Mouse (Mus musculus) E14TG2a.4 (cell line): Measurements from ENCODE around the gene Setd7.

Experiments
- H3K27me3 ChIP-seq: 2 replicates; pipeline ENCODE4 v1.6.1; 2014; ENCODE audit warnings: low read length, control low read depth; ENCODE audit not compliant: insufficient read depth
- H3K36me3 ChIP-seq: 2 replicates; pipeline ENCODE4 v1.6.1; 2014; ENCODE audit warnings: low read length, control low read depth; ENCODE audit not compliant: insufficient read depth
- H3K4me1 ChIP-seq: replicated peaks from 2 replicates; pipeline ENCODE4 v1.6.1; 2014; ENCODE audit warnings: low read depth, low read length, control low read depth
- H3K4me3 ChIP-seq: replicated peaks from 2 replicates; pipeline ENCODE4 v1.5.1; 2014; ENCODE audit warnings: mild to moderate bottlenecking, low read length
- H3K9me3 ChIP-seq: 2 replicates; pipeline ENCODE4 v1.6.1; 2014; ENCODE audit warnings: low read length, control low read depth
- CTCF ChIP-seq: conservative IDR thresholded peaks from 2 replicates; pipeline ENCODE4 v1.5.1; 2014; ENCODE audit warnings: low read length
- NANOG ChIP-seq: IDR thresholded peaks from 2 replicates; pipeline ENCODE4 v1.6.1; 2014; ENCODE audit warnings: borderline replicate concordance, low read length, mixed read lengths
- POU5F1 ChIP-seq: IDR thresholded peaks from 2 replicates; pipeline ENCODE4 v1.6.1; 2014; ENCODE audit warnings: low read length, borderline replicate concordance

Gene Setd7

GRCm38 (mm10) chr3:51511983-51512382 is 48.7 kb downstream of the Setd7 start:
- peaks cover 4% of the 10 kb centered on the region; the same call in 1 of the 2 replicates for H3K27me3 ChIP-seq
- TF ChIP-seq POU5F1: no peak
- no peak for TF ChIP-seq NANOG
- no peak for TF ChIP-seq CTCF
- H3K36me3 ChIP-seq: no peaks in the 10 kb centered on the region
- H3K9me3 ChIP-seq: peaks cover 2% of the 10 kb centered on the region; the same call in 1 of the 2 replicates
- H3K4me1 ChIP-seq: no peaks in the 10 kb centered on the region
- H3K4me3 ChIP-seq: no peak overlapping the region

GRCm38 (mm10) chr3:51510903-51511302 is 49.8 kb downstream of the Setd7 start:
- Histone ChIP-seq H3K36me3 (no peaks in the 10 kb centered on the region), H3K27me3 (peaks cover 5% of the 10 kb centered on the region; the same call in 1 of the 2 replicates), H3K4me3 (no peak overlapping the region), H3K4me1 (no peaks in the 10 kb centered on the region), H3K9me3 (peaks cover 2% of the 10 kb centered on the region; the same call in 1 of the 2 replicates)
- TF ChIP-seq CTCF: peak; percentile 81
- TF ChIP-seq NANOG: no peak

GRCm38 (mm10) chr3:51505465-51505864 is 55.2 kb downstream of the Setd7 start:
- H3K4me3 ChIP-seq: peak overlapping the region; percentile 48
- no peaks in the 10 kb centered on the region for H3K36me3 ChIP-seq
- peaks cover 3% of the 10 kb centered on the region; the same call in 1 of the 2 replicates for H3K4me1 ChIP-seq
- TF ChIP-seq NANOG: no peak
- no peaks in the 10 kb centered on the region for H3K9me3 ChIP-seq
- H3K27me3 ChIP-seq: peaks cover 13% of the 10 kb centered on the region; the same call in 1 of the 2 replicates

DNA sequence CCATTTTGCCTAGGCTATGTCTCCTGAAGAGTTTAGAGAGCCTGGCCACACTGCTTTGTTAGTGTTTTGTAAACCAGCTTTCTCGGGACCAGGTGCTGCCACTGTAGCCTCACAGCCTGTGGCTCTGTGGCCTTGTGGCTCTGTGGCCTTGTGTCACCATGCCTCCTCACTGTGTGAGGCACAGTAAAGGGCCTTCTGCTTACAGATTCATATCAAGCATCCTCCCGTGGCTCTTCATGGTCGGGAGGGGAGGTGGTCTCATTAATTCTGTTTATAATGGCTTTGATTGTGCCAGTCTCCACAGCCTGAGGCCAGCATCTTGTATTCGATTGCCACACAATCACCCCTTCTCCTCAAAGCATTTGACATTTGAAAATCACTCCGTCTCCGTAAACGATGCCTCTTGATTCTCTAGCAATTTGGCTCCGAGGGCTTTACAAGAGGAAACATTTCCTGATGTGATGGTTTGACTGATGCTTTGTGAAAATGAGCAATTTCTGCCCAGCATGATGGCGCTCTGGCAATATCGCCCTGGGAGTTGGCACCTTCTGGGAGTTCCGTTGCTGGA is 56.2 kb downstream of the Setd7 start:
- Histone ChIP-seq H3K36me3 (no peaks in the 10 kb centered on the region), H3K27me3 (peaks cover 13% of the 10 kb centered on the region; the same call in 1 of the 2 replicates), H3K4me1 (peaks cover 3% of the 10 kb centered on the region; the same call in 1 of the 2 replicates), H3K9me3 (no peaks in the 10 kb centered on the region), H3K4me3 (no peak overlapping the region)
- no peak for TF ChIP-seq POU5F1
- TF ChIP-seq NANOG: no peak
- TF ChIP-seq CTCF: no peak

DNA sequence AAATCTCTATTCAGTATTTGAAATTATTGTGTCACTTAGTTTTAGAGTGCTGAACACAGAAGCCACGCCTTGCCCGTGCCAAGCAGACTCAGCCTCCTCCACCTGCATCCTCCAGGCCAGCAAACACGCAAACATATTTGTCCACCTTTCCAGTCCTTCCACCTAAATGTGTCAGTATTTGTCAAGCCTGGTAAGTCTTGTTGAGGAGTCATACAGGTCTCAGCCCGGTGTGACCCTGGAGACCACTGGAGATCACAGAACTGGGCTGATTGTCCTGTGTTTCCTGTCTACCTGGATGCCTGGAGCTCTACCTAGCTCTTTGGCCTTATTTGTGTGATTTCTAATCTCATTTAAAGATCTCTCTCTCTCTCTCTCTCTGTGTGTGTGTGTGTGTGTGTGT is 60.8 kb downstream of the Setd7 start:
- Histone ChIP-seq H3K4me3 (no peak overlapping the region), H3K27me3 (0 out of 2 replicates have a peak, but pooled peaks cover 7% of the 10 kb centered on the region), H3K36me3 (peaks cover 3% of the 10 kb centered on the region), H3K9me3 (peaks cover 12% of the 10 kb centered on the region), H3K4me1 (no peaks in the 10 kb centered on the region)
- TF ChIP-seq POU5F1: no peak
- TF ChIP-seq CTCF: no peak
- no peak for TF ChIP-seq NANOG

DNA sequence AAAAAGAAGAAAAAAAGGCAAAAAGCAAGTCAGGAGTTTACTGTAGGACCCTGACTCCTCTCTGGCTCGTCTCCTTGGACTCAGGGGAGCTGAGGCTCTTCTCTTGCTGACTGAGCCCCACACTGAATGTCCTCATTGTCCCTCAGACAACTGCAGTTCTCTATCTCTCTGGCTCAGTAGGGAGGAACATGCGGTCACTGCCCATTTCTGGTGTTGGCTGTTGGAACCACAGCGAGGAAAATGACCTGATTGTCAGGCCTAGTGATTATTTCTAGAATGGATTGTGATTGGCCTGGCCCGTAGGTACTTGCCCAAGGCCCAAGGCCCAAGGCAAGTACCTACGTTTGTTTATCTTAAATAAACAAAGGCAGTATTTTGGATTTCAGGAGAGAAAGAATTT is 62.0 kb downstream of the Setd7 start:
- peaks cover 7% of the 10 kb centered on the region for H3K4me1 ChIP-seq
- no peak overlapping the region for H3K4me3 ChIP-seq
- no peaks in the 10 kb centered on the region for H3K27me3 ChIP-seq
- peaks cover 13% of the 10 kb centered on the region for H3K36me3 ChIP-seq
- no peak for TF ChIP-seq CTCF
- no peak for TF ChIP-seq NANOG
- no peak for TF ChIP-seq POU5F1
- H3K9me3 ChIP-seq: peaks cover 12% of the 10 kb centered on the region

- no peak for TF ChIP-seq CTCF
- no peak for TF ChIP-seq POU5F1
- TF ChIP-seq NANOG: no peak
- Histone ChIP-seq H3K4me1 (peaks cover 14% of the 10 kb centered on the region), H3K4me3 (no peak overlapping the region), H3K27me3 (no peaks in the 10 kb centered on the region), H3K36me3 (peaks cover 20% of the 10 kb centered on the region), H3K9me3 (peaks cover 12% of the 10 kb centered on the region)
These were observed 62.7 kb downstream of the Setd7 start for GRCm38 (mm10) chr3:51497978-51498377.

DNA sequence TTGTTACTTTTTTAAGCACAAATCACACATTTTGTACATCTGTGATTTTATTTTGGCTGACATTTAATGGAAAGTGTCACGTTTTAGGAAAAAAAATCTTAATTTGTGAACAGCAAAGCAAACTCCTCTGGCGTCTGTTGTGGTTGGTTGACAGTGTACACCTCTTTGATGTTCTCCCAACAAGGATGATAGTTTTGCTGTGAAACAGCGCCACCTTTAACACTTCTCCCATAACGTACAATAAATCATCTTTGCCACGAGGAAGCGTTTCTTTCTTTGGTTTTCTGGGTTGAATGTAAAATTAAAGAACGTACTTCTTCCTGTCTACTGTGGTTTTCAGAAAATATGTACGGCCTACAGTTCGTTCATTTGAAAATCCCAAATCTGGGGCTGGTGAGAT is 65.0 kb downstream of the Setd7 start:
- H3K4me1 ChIP-seq: peaks cover 16% of the 10 kb centered on the region
- H3K9me3 ChIP-seq: peaks cover 12% of the 10 kb centered on the region
- H3K27me3 ChIP-seq: no peaks in the 10 kb centered on the region
- H3K4me3 ChIP-seq: no peak overlapping the region
- H3K36me3 ChIP-seq: peaks cover 20% of the 10 kb centered on the region
- TF ChIP-seq POU5F1 (no peak), NANOG (no peak), CTCF (no peak)

GRCm38 (mm10) chr3:51494466-51494865 is 66.2 kb downstream of the Setd7 start:
- Histone ChIP-seq H3K36me3 (peaks cover 20% of the 10 kb centered on the region), H3K9me3 (peaks cover 12% of the 10 kb centered on the region), H3K4me3 (no peak overlapping the region), H3K4me1 (peaks cover 16% of the 10 kb centered on the region), H3K27me3 (no peaks in the 10 kb centered on the region)
- no peak for TF ChIP-seq CTCF
- TF ChIP-seq POU5F1: no peak
- no peak for TF ChIP-seq NANOG
